Mouse (Mus musculus): Measurements from ENCODE around the gene Fam177a.
"Not testable (repeated sequence)": the region's sequence is repeated elsewhere in the genome, so short reads cannot be mapped to it uniquely, and the experiment has no call there.

Gene Fam177a

GRCm38 (mm10) chr12:55124242-55124641, at the start of gene Fam177a:
TSS of gene Fam177a (plus strand) at chr12:55124469.
- DNase-seq: not testable (repeated sequence)

GRCm38 (mm10) chr12:55075296-55075695, 49.0 kb upstream of the Fam177a start:
- DNase-seq: no peak

- not testable (repeated sequence) for DNase-seq
Observed at GRCm38 (mm10) chr12:55078706-55079105, 45.6 kb upstream of the Fam177a start.

- DNase-seq: peak; percentile 86 to 94
Observed at GRCm38 (mm10) chr12:55079726-55080600, 44.3 kb upstream of the Fam177a start, which contains the start of the genes 2700097O09Rik and Srp54a. TSS of gene 2700097O09Rik (minus strand) at chr12:55080110. TSS of gene Srp54a (plus strand) at chr12:55080262.

GRCm38 (mm10) chr12:55080601-55080942, 43.7 kb upstream of the Fam177a start:
- DNase-seq: not testable (repeated sequence)

GRCm38 (mm10) chr12:55092127-55092526, 32.1 kb upstream of the Fam177a start:
- not testable (repeated sequence) for DNase-seq

- not testable (repeated sequence) for DNase-seq
Observed at GRCm38 (mm10) chr12:55112616-55113015, 11.7 kb upstream of the Fam177a start.

GRCm38 (mm10) chr12:55124731-55125130, 462 bp downstream of the Fam177a start:
- not testable (repeated sequence) for DNase-seq

- DNase-seq: not testable (repeated sequence)
Observed at GRCm38 (mm10) chr12:55135540-55135939, 11.3 kb downstream of the Fam177a start.

GRCm38 (mm10) chr12:55137859-55138258, 13.6 kb downstream of the Fam177a start:
- DNase-seq: not testable (repeated sequence)

GRCm38 (mm10) chr12:55154559-55155448, 30.5 kb downstream of the Fam177a start, which contains the start of gene Srp54b:
TSS of gene Srp54b (plus strand) at chr12:55155104.
- not testable (repeated sequence) for DNase-seq

GRCm38 (mm10) chr12:55155449-55155783, 31.1 kb downstream of the Fam177a start:
- not testable (repeated sequence) for DNase-seq

GRCm38 (mm10) chr12:55167034-55167557, 42.8 kb downstream of the Fam177a start:
- DNase-seq: not testable (repeated sequence)

GRCm38 (mm10) chr12:55187686-55188085, 63.4 kb downstream of the Fam177a start:
- DNase-seq: not testable (repeated sequence)

GRCm38 (mm10) chr12:55189127-55189526, 64.9 kb downstream of the Fam177a start:
- DNase-seq: not testable (repeated sequence)

Data from spleen, adult 18-20 months (tissue).